Mouse (Mus musculus) gastrocnemius, postnatal 25 days (tissue): ENCODE measurements around the gene Gdnf. TPM values are rescaled to one million over a fixed set of nuclear protein-coding genes. Genes with fewer than 3 reads are reported as not detected.
A peak's percentile ranks its signal among the peaks of the same experiment; 100 is the strongest.

Experiments
- DNase-seq: peaks from one replicate; pipeline ENCODE4 v3.0.0; 2022
- total RNA-seq, 2 experiments: library from RNA; stranded (reverse); gene quantifications; 1 replicate in 1 of 2; 2 replicates in 1 of 2; pipeline ENCODE4 v1.2.3; 2021

The Gdnf gene
- total RNA-seq, 2 experiments from 2014 or later: 0.69 to 0.75 TPM

- no peak for DNase-seq
These were observed 52.2 kb downstream of the Gdnf start for GRCm38 (mm10) chr15:7862890-7863289.

DNA sequence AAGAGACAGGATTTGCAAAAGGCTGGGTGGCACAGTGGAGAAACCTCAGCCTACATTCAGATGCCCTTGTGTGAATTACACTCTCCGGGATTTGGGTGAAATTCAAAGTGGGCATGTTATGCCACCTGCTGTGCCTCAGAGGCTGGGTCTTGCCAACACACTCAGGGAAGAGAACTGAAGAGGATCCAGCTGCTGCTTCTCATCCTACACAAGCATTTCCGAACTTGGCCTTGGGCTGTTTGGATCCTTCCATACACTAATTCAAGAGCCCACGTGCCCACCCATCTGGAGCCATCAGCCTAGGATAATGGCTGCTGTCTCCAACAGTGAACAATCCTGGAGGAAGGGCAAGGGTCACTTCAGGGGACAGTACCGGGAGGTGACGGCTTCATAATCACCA lies 52.7 kb downstream of the Gdnf start:
- DNase-seq: no peak

- DNase-seq: no peak
These were observed 54.7 kb downstream of the Gdnf start for GRCm38 (mm10) chr15:7865305-7865704.

GRCm38 (mm10) chr15:7872473-7872872 lies 61.8 kb downstream of the Gdnf start:
- no peak for DNase-seq

GRCm38 (mm10) chr15:7875879-7876278 lies 65.2 kb downstream of the Gdnf start:
- DNase-seq: no peak

- no peak for DNase-seq
These were observed 67.2 kb downstream of the Gdnf start for GRCm38 (mm10) chr15:7877560-7878467.

- DNase-seq: peak; percentile 23
These were observed 68.2 kb downstream of the Gdnf start for GRCm38 (mm10) chr15:7878861-7879260.

DNA sequence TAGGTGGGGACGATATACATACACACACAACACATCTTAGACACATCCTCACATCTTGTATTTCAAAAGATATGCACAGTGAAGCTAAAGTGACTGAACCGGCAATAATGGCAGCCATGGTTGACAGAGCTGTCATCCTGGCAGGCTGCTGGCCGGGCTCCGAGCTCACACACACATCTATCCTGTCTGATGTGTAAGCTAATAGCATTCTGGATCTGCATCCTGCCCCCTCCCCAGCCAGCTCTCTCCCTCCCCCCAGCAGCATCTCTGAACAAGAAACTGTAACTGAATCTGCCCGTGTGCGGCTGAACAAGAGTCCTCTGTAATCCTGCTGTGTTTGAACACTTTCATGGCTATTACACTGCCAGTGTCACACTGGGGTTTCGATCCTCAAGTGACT lies 69.3 kb downstream of the Gdnf start:
- DNase-seq: no peak

GRCm38 (mm10) chr15:7884181-7884580 lies 73.5 kb downstream of the Gdnf start:
- no peak for DNase-seq

GRCm38 (mm10) chr15:7885106-7885505 lies 74.5 kb downstream of the Gdnf start:
- DNase-seq: peak; percentile 61

- no peak for DNase-seq
These were observed 75.9 kb downstream of the Gdnf start for GRCm38 (mm10) chr15:7886591-7886990.
